Mouse (Mus musculus): ENCODE results near the gene Klkb1.

The Klkb1 gene

DNA sequence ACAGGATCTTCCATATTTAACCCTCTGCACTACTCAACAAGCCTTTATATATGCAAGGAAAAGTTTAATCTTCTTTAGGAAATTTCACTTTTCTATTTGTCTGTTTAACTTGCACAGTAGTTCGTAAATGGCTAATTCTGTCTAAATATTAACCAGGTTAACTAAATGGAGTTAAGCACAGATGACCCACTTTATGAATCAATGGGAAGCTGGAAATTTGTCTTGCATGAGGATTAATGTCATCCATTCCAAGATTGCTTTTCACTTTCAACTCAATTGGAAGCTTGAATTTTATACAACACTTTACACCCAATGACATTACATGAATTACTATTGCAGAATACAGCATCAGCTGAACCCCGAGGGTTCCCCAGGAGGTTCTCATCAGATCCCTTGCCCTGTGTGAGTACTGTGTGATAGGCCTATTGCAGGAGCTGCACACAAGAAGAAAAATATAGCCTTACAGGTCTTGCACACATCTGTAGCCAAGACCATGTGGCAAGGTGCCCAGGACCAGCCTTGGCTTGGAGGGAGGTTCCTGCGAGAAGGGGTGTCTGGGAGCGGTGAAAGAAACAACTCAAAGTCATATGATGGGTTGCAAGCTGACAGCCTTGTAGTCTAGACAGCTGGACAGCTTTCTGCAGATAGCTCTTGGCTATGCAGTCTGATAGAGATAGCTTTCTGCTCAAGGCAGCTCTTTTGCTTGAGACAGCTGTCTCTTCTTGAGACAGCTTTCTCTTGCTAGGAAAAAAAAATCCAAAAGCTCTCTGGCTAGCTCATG is 26.9 kb downstream of the Klkb1 start:
- no peak for DNase-seq

DNA sequence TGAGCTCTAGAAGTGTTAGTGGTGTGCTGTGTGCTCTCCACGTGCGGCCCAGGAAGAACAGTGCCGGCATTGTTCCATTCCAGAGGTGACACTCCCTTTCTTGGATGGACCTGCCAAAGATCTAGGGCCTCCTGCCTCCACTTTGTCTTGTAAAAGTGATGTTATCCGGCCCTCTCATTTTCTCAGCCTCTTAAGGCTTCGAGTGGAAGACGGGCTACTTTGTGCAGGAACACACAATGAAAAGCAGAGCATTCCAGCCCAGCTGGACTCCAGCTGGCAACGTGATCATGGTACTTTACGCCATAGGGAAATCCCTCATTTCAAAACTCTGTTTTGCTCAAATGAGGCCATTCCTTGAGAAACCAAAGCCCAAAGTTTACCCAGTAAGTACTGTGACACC is 27.7 kb downstream of the Klkb1 start:
- DNase-seq, result no peak

DNA sequence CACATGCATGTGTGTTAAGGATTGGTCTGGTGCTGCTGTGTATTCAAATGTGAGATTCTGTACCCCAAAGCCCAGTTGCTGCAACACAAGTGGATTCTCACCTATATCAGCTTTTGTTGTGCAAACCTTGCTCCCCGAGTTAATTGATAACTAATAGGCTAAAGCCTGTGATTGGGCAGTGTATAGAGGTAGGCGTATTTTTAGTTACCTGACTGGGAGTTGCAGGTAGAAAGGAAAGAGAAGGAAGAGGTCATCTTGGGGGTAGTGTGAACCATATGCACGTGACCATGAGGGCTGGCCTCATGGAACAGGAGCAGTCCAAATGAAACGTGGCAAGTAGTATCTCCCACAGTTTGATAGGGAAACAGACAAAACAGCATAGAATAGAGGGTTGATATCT is 29.7 kb downstream of the Klkb1 start:
- DNase-seq, result no peak

DNA sequence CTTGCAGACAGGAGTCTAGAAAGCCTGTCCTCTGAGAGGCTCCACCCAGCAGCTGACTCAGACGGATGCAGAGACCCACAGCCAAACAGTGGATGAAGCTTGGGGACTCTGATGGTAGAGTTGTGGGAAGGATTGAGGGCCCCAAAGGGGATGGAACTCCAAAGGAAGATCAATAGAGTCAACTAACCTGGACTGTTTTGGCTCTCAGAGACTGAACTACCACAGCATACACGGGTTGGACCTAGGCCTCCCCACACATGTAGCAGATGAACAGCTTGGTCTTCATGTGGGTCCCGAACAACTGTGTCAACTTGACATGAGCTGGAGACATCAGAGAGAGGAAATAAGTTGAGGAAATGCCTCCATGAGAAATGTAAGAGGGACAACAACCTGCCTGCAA is 31.8 kb downstream of the Klkb1 start:
- DNase-seq, result no peak

DNA sequence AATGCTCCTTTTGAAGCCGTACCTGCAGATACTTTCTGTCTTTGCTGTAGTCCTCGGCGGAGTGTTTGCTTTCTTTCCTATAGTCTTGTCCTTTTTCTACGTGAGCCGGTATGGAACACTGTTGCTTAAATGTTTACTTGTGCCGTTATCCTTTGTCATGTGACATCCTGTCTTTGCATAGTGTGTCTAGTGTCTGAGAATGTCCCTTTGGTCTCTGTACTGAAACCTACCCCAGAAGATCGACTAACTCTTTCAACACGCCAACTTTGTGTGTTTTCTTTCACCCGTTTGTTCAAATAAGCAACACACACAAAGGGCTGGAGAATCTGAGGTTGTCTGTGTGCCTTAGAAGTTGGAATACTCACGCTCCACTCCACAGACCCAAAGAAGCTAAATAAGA is 32.7 kb downstream of the Klkb1 start, which contains the start of gene F11:
Gene F11, minus strand, starts transcription at position 112 of the 400 bp plus-strand sequence.
- no peak for DNase-seq

DNA sequence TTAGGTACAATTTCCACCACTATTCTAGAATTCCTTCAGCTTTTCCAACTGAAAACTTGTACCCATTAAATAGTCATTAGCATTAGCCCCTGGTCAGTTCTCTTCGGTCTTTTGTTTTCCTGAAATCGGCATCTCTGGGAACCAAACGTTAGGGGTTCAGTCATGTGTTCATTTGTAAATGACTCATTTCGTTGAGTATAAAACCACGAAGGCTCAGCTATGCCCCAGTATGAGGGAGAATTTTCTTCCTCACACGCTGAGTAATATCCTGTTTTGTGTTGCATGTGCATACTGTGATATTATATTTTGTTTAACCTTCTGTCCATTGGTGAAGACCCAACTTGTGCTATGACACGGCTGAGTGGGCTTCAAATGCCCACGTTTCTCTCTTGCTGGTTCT is 36.2 kb downstream of the Klkb1 start:
- DNase-seq, result no peak

DNA sequence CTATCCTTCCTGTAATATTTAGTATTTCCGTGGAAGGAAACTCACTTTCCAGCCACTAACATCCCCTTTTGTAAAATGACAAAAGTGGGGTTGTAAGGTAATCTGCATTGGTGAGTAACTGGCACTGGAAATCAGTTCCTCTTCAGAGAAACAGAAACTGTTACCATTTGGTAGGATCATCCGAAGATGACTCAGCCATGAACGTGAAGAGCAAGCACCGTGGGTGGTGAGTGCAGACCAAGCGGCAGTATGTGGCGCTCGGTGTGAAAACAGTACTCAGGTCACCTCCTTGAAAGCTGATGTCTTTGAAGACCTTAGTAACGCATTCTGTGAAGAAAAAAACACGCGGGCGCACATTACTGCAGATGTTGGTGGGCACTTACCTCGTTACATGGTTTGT is 39.6 kb downstream of the Klkb1 start:
- DNase-seq, result no peak

DNA sequence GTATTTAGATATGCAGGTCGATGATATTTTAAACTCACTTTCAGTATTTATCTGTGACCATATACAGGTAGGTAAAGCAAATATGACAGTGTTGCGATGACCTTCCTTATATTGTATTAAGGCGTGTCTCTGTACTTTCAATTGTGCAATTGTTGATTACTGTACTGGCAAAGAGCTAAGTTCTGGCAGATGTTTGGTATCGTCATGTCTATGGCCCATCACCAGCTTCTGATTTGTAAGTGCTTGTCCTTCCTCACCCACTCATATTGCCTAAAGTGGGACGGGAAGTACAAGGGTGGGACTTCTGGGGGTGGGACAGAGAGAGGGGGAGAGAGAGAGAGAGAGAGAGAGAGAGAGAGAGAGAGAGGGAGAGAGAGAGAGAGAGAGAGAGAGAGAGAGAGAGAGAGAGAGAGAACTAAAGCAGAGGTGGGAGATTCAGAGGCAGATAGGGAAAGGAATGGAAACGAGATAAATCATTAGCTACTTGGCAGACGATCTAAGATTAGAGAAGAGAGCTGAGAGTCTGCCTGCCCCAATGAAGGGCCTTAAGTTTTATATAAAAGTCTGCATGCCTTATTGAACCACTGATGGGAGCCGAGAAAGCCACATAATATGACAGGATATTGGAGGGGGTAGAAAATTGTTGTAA is 40.3 kb downstream of the Klkb1 start:
- DNase-seq, result no peak

DNA sequence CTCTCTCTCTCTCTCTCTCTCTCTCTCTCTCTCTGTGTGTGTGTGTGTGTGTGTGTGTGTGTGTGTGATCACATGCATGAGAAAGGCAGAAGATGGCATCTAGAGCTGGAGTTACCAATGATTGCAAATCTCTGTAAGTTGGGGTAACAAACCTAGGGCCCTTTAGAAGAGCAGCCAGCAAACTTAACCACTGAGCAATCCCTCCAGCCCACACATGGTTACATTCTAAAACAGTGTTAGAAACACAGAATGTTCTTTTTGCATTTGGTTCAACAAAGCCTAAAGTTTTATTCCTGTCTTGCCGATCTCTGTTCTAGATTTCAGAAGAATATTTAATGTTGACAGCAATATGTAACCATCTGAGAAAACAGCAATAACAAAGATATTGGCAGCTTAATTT is 41.1 kb downstream of the Klkb1 start:
- DNase-seq, result no peak

DNA sequence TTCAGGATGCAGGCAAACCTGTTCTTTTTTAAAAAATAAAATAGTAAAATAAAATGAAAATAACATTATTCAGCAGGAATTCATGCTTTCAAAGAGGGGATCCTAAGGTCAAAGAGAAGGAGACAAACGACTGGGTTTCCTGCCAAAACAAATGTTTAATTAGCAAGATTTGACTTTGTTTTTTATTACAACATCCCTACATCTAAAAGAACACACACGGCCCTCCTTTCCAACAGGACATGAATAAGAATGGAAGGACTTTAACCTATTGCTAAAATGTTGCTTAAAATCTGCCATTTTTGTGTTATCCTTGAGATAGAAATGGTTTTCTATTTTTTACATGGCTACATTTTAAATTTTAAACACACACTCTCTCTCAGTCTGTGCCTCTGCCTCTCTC is 41.5 kb downstream of the Klkb1 start:
- DNase-seq, result no peak

DNA sequence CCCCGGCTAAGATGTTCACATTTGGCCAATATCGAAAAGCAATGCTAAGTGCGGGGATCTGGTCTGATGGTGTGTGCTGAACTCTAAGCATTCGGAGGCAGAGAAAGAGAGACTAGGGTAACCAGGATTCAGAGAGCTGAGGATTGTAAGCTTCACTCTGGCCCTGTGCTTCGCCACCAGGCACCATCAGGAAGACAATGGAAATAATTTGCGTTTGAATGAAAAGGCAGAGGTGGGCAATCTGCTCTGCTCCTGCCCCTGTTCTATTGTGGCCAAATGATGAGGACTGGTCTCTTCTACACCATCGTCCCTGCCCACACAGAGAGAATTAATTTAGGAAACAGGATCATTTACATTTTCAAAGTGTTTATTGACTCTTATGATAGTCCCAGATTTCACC is 48.4 kb downstream of the Klkb1 start:
- DNase-seq, result no peak

DNA sequence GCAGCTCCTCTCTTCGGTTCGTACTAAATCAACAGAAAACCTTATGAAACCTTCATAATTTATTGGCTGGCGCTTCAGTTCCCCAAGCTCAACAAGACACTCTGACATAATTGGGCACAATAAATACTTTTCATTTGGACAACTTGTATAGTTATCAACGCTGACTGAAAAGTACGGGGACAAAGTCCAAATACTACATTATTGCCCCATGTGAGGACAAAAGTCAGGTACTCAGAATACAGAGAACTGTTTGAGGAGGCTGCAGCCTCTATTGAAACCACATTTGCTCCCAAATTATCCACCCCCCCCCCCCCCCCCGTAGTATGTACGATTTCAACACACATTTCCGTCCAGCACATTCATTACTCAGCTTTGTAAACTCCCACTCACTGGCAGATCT is 55.3 kb downstream of the Klkb1 start:
- no peak for DNase-seq

DNA sequence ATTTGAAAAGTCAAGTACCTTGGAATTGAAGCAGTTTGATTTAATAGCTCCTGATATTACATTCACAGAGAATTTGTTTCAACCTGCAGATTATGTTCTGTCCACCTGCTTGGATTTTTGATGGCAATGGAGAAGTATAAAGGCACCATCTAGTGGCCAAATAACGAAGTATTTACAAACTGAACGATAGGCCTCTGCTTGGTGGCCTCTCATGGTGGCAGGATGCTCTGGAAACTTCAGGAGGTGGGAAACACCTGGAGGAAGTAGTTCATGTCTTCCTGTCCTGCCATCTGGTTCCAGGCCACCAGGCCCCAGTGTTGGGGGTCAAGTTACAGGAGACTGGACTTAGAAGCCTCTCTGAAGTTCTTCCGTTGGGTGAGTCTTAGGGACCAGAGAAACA is 56.4 kb downstream of the Klkb1 start:
- DNase-seq, result no peak

DNA sequence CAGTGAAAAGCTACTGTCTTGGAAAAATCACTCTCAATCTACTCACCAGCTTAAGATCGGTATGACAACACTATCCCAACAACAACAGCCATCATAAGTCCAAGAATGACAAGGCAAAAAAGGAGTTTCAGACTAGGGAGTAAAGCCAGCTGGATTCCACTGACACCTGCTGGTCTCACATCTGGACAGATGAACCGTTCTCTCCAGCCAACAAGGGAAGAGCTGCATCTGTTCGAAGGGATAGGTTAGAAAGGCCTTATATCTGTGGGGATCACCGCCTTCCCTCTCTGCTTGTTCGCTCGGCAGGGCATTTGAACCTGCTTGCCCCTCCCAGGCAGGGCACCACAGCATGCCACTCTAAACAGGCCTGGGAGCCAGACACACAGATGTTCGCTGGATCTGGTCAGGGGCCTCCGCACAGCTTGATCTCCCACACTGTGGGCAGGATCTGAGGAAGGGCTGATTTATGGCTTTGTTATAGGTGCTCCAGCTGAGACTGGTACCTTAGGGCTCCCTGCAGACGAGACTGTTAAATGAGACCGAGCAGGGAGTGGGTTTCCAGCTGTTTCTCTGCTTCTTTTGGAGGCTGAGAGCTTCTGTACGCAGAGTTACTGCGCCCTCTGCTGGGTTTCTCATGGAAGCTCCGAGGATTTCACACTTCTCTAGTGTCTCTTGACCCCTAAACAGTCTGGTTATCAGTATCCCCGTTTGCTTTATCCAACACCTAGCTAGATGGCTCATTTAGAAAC is 58.3 kb downstream of the Klkb1 start:
- no peak for DNase-seq

DNA sequence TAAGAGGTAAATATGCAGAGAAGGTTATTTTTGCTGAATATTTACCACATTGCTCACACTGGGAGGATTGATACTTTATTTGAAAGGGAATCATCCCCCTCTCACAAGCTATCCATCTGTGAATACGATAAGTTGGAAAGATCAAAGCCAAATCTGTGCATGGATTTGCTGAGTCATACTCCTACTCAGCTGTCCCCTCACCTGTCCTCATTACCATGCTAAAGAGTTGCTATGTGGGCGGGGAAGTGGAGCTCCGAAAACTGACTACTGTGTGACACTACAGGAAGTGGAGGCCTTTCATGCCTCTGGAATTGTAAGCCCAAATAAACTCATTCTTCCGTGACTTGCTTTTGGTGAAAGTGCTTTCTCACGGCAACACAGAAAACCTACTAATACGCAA is 59.4 kb downstream of the Klkb1 start:
- DNase-seq, result no peak

DNA sequence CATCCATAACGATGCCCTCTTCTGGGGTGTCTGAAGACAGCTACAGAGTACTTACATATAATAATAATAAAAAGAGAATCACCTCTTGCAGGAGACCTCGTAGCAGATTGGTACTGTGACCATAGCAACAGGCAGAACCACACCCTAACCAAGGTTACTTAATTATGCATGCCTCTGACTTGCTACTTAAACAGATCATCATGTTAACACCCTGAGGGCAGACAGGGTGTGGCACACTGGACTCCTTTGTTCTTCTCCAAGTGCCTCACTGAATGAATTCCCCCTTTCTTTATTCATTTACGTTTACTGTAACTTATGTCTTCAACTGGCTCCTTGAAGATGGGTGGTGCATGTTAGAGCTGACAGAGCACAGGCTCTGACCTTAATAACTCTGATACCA is 61.4 kb downstream of the Klkb1 start:
- DNase-seq, result no peak
